ENCODE assay signal across 11 mouse cellular contexts in the genomic region with DNA sequence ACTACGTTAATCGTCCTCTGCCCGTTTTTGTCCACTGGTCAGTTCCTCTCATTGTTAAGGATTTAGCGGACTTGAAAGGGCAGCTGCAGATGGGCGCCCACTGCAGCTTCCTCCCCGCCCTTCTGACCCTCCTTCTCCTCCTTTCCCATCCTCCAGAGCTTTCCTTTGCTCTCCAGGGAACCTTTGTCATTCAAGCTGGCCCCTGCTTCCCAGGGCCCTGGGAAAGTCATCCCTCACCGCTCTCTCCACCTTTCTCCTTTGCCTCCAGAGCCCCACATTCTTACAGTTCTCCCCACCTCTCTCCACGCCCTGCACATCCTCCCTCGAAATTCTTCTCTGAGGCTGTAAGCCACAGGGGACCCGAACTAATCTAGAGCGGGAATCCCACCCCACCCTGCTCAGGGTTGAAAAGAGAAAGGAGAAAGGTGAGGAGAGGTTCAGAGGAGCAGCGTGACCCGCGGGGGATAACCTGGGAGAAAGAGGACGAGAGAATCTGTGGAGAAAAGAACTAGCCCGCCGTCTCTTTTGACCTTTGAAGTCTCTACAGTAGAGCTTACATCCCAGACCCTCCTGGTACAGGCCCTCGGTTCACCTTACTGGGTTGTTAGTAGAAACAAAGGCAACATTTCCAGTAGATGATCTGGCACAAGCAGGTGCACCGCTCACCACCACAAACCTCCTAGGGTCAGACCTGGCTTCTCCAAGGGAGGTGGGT. TPM values are rescaled to one million over a fixed set of nuclear protein-coding genes. Genes with fewer than 3 reads are reported as not detected.
A peak's percentile ranks its signal among the peaks of the same experiment; 100 is the strongest.
DNase-seq lines count a peak whose midpoint lies in the region; ATAC-seq and TF ChIP-seq lines count a peak whose summit lies in the region.
"Had no signal": no experiment of that assay in that cellular context is flagged by ENCODE, and none has a peak within 500 bp of the region (broad histone marks: within the 10 kb centered on the region; RNA-seq: fewer than 3 reads in every experiment).

No protein-coding gene starts in this region.

- H3K27ac ChIP-seq in hindbrain, embryonic 10.5 days: peak overlapping the region; percentile 94
- no peak overlapping the region for H3K27ac ChIP-seq in hindbrain, embryonic 16.5 days (ENCODE audit: low read depth, low read length)
- H3K27ac ChIP-seq in ES-E14 (ENCODE audit: insufficient read depth, low read depth, low read length, poor library complexity, severe bottlenecking): peak overlapping the region; percentile 99
- peak overlapping the region; percentile 85 for H3K27ac ChIP-seq in embryonic facial prominence, embryonic 10.5 days (replicated peaks)
- H3K27ac ChIP-seq in limb, embryonic 15.5 days: peak overlapping the region; percentile 91
- H3K27ac ChIP-seq in thymus, adult 2 months (ENCODE audit: control insufficient read depth, insufficient read depth, low read length): no peak overlapping the region
- H3K27ac ChIP-seq: liver, embryonic 12.5 days had no signal

- peaks cover 80% of the 10 kb centered on the region for H3K4me1 ChIP-seq in hindbrain, embryonic 10.5 days (replicated peaks)
- H3K4me1 ChIP-seq in hindbrain, embryonic 16.5 days (ENCODE audit: control insufficient read depth, insufficient read depth, low read depth, low read length): peaks cover 9% of the 10 kb centered on the region
- H3K4me1 ChIP-seq in ES-E14 (ENCODE audit: control insufficient read depth in 2 of 2, insufficient read depth in 2 of 2, low read length in 2 of 2, poor library complexity in 1 of 2): peaks cover 26 to 51% of the 10 kb centered on the region in 2 experiments
- peaks cover 77% of the 10 kb centered on the region for H3K4me1 ChIP-seq in embryonic facial prominence, embryonic 10.5 days
- H3K4me1 ChIP-seq in limb, embryonic 15.5 days: peaks cover 65% of the 10 kb centered on the region
- H3K4me1 ChIP-seq in thymus, adult 2 months (replicated peaks; ENCODE audit: control insufficient read depth, insufficient read depth, low read length): no peaks in the 10 kb centered on the region

- no peak for TF ChIP-seq CTCF in thymus, adult 2 months (IDR thresholded peaks at IDR 0.05; ENCODE audit: borderline replicate concordance, control insufficient read depth, extremely low read depth, insufficient read depth, low read length, poor library complexity)

- no peaks in the 10 kb centered on the region for H3K9me3 ChIP-seq in hindbrain, embryonic 10.5 days
- H3K9me3 ChIP-seq in hindbrain, embryonic 16.5 days (ENCODE audit: control insufficient read depth, low read length): no peaks in the 10 kb centered on the region
- no peaks in the 10 kb centered on the region for H3K9me3 ChIP-seq in ES-E14 (ENCODE audit: control insufficient read depth, insufficient read depth, low read depth, low read length)
- no peaks in the 10 kb centered on the region for H3K9me3 ChIP-seq in embryonic facial prominence, embryonic 10.5 days
- H3K9me3 ChIP-seq in limb, embryonic 15.5 days: no peaks in the 10 kb centered on the region
- H3K9me3 ChIP-seq: liver, embryonic 12.5 days had no signal

- peaks cover 13% of the 10 kb centered on the region for H3K27me3 ChIP-seq in hindbrain, embryonic 10.5 days (ENCODE audit: insufficient read depth, poor library complexity, severe bottlenecking)
- H3K27me3 ChIP-seq in hindbrain, embryonic 16.5 days (replicated peaks; ENCODE audit: control insufficient read depth, insufficient read depth, low read length): peaks cover 6% of the 10 kb centered on the region
- peaks cover 48% of the 10 kb centered on the region for H3K27me3 ChIP-seq in embryonic facial prominence, embryonic 10.5 days (replicated peaks; ENCODE audit: low read depth, poor library complexity, severe bottlenecking)
- 0 out of 2 replicates have a peak, but pooled peaks cover 2% of the 10 kb centered on the region for H3K27me3 ChIP-seq in limb, embryonic 15.5 days
- no peaks in the 10 kb centered on the region for H3K27me3 ChIP-seq in thymus, adult 2 months (ENCODE audit: control insufficient read depth, insufficient read depth, low read length)

- DNase-seq in hindbrain, embryonic 10.5 days (ENCODE audit: low spot score): peak; percentile 61
- DNase-seq in ES-E14 (ENCODE audit: low read depth, low spot score): peak; percentile 96
- DNase-seq in embryonic facial prominence, embryonic 10.5 days (ENCODE audit: low spot score): peak; percentile 52
- no peak for DNase-seq in left cerebral cortex, postnatal 25 days (ENCODE audit: low spot score in 2 of 2)
- no peak for DNase-seq in c-Kit-positive CD71-positive TER-119-positive erythroid progenitor cells, embryonic 14.5 days (ENCODE audit: low spot score)
- DNase-seq in thymus, adult 2 months: no peak
- DNase-seq: gastrocnemius, postnatal 36 days; kidney, postnatal 4 days had no signal

- no peak overlapping the region for H3K4me2 ChIP-seq in hindbrain, embryonic 16.5 days (ENCODE audit: low read length)
- no peak overlapping the region for H3K4me2 ChIP-seq in limb, embryonic 15.5 days

- peak overlapping the region; percentile 47 for H3K4me3 ChIP-seq in hindbrain, embryonic 10.5 days
- H3K4me3 ChIP-seq in hindbrain, embryonic 16.5 days (ENCODE audit: low read length): no peak overlapping the region
- H3K4me3 ChIP-seq in ES-E14 (ENCODE audit: insufficient read depth in 1 of 2, low read depth in 1 of 2, low read length in 2 of 2, poor library complexity in 1 of 2, severe bottlenecking in 1 of 2): peak overlapping the region; percentile 45 to 69
- H3K4me3 ChIP-seq in embryonic facial prominence, embryonic 10.5 days: peak overlapping the region; percentile 47
- H3K4me3 ChIP-seq in limb, embryonic 15.5 days: no peak overlapping the region
- H3K4me3 ChIP-seq in thymus, adult 2 months (ENCODE audit: control insufficient read depth, insufficient read depth, low read length): no peak overlapping the region
- H3K4me3 ChIP-seq: liver, embryonic 12.5 days had no signal

- no peaks in the 10 kb centered on the region for H3K36me3 ChIP-seq in hindbrain, embryonic 10.5 days
- no peaks in the 10 kb centered on the region for H3K36me3 ChIP-seq in hindbrain, embryonic 16.5 days (ENCODE audit: control insufficient read depth, insufficient read depth, low read length)
- H3K36me3 ChIP-seq in ES-E14 (ENCODE audit: control insufficient read depth, insufficient read depth, low read length, poor library complexity, severe bottlenecking): no peaks in the 10 kb centered on the region
- H3K36me3 ChIP-seq in embryonic facial prominence, embryonic 10.5 days (replicated peaks): no peaks in the 10 kb centered on the region
- H3K36me3 ChIP-seq in limb, embryonic 15.5 days: no peaks in the 10 kb centered on the region
- no peaks in the 10 kb centered on the region for H3K36me3 ChIP-seq in thymus, adult 2 months (ENCODE audit: control insufficient read depth, insufficient read depth, low read length)
- H3K36me3 ChIP-seq: liver, embryonic 12.5 days had no signal

- H3K9ac ChIP-seq in hindbrain, embryonic 16.5 days (ENCODE audit: low read depth, low read length): no peak overlapping the region
- peak overlapping the region; percentile 94 for H3K9ac ChIP-seq in ES-E14 (ENCODE audit: insufficient read depth, low read depth, low read length, poor library complexity, severe bottlenecking)
- no peak overlapping the region for H3K9ac ChIP-seq in limb, embryonic 15.5 days
- H3K9ac ChIP-seq: liver, embryonic 12.5 days had no signal

- TF ChIP-seq POLR2A in thymus, adult 2 months (IDR thresholded peaks at IDR 0.05; ENCODE audit: control insufficient read depth, extremely low read depth, insufficient read depth, low read length, poor library complexity): no peak

- WGBS in hindbrain, embryonic 10.5 days: 2% methylated on average over 19 of the region's 19 CpGs
- 10% methylated on average over 19 of the region's 19 CpGs for WGBS in hindbrain, embryonic 16.5 days
- 3% methylated on average over 19 of the region's 19 CpGs for WGBS in embryonic facial prominence, embryonic 10.5 days
- 22% methylated on average over 19 of the region's 19 CpGs for WGBS in limb, embryonic 15.5 days
- 77% methylated on average over 19 of the region's 19 CpGs for WGBS in thymus, adult 2 months

- no peak for ATAC-seq in hindbrain, embryonic 16.5 days
- no peak for ATAC-seq in limb, embryonic 15.5 days (ENCODE audit: insufficient number of reproducible peaks, low FRiP score, low TSS enrichment, low read depth)
- ATAC-seq: liver, embryonic 12.5 days had no signal

- in situ Hi-C loops in ES-E14 (cut with MboI; ENCODE audit: low sequenced_read_pairs in 2 of 2, unreplicated experiment in 2 of 2): loop anchor here in 1 of 2 experiments (5.0 kb wide), 1 partner anchor 65 kb away; no protein-coding TSS in a partner anchor

- intact Hi-C loops in left cerebral cortex, postnatal 25 days (cut with DNase I): no loop called here

TF ChIP-seq in ES-E14, 5 proteins besides CTCF, POLR2A, EP300 and RAD21:
- TF ChIP-seq MAFK (IDR thresholded peaks at IDR 0.05; ENCODE audit: insufficient read depth, low read depth, low read length) (no peak), ZC3H11A (IDR thresholded peaks at IDR 0.05; ENCODE audit: borderline replicate concordance, low read depth, low read length) (no peak), CHD2 (IDR thresholded peaks at IDR 0.05; ENCODE audit: low read depth, low read length) (no peak), ZNF384 (IDR thresholded peaks at IDR 0.05; ENCODE audit: low read depth, low read length) (no peak), HCFC1 (IDR thresholded peaks at IDR 0.05; ENCODE audit: borderline replicate concordance, insufficient read depth, low read length) (no peak)

RNA-seq across cellular contexts. Expression of a gene that starts 36.7 kb away (rescaled TPM):
- polyA plus RNA-seq in hindbrain, embryonic 10.5 days (2016; fragmentation: Nextera tagmentation; extraction: Ambion mirVana): 153 and 228 TPM in 2 replicates
- 100 and 106 TPM in 2 replicates for polyA plus RNA-seq in hindbrain, embryonic 16.5 days (2015; fragmentation: Nextera tagmentation; extraction: Ambion mirVana)
- 526 and 1,358 TPM in 2 replicates for total RNA-seq in ES-E14 (2012; rRNA removed)
- polyA plus RNA-seq in embryonic facial prominence, embryonic 10.5 days (2016; fragmentation: Nextera tagmentation; extraction: Ambion mirVana): 140 and 166 TPM in 2 replicates
- polyA plus RNA-seq in limb, embryonic 15.5 days (2015; fragmentation: Nextera tagmentation; extraction: Ambion mirVana): 179 and 208 TPM in 2 replicates
- total RNA-seq in left cerebral cortex, postnatal 25 days (2021): 100 to 1,000 TPM in 1 of 2 experiments, 10 to 100 TPM in 1; 95.0 to 111 TPM
- 42.2 and 42.5 TPM in 2 replicates for polyA plus RNA-seq in thymus, adult 2 months (2012; rRNA removed)

Comparison
In these comparisons a context has a peak if more than half of its experiments do, and no peak if none do; other contexts are left out.
1. H3K27ac ChIP-seq: peak in hindbrain, embryonic 10.5 days (single experiment), ES-E14 (single experiment), embryonic facial prominence, embryonic 10.5 days (single experiment) and limb, embryonic 15.5 days (single experiment); none in hindbrain, embryonic 16.5 days (single experiment) and thymus, adult 2 months (single experiment).
2. H3K4me3 ChIP-seq: peak in hindbrain, embryonic 10.5 days (single experiment), ES-E14 (2 of 2) and embryonic facial prominence, embryonic 10.5 days (single experiment); none in hindbrain, embryonic 16.5 days (single experiment), limb, embryonic 15.5 days (single experiment) and thymus, adult 2 months (single experiment).
3. DNase-seq: peak in hindbrain, embryonic 10.5 days (single experiment), ES-E14 (single experiment) and embryonic facial prominence, embryonic 10.5 days (single experiment); none in left cerebral cortex, postnatal 25 days (0 of 2), c-Kit-positive CD71-positive TER-119-positive erythroid progenitor cells, embryonic 14.5 days (single experiment) and thymus, adult 2 months (single experiment).